Mouse (Mus musculus): ENCODE results near the gene Focad. TPM values are rescaled to one million over a fixed set of nuclear protein-coding genes. Genes with fewer than 3 reads are reported as not detected.
A peak's percentile ranks its signal among the peaks of the same experiment; 100 is the strongest.

The Focad gene
- polyA plus RNA-seq, 1 experiment, result 10.3 TPM

- Histone ChIP-seq H3ac (ENCODE audit: control insufficient read depth, insufficient read length, low read depth) (no peak overlapping the region), H3K4me3 (ENCODE audit: insufficient read depth, poor library complexity, severe bottlenecking) (no peak overlapping the region), H3K79me2 (ENCODE audit: control insufficient read depth, insufficient read depth) (no peaks in the 10 kb centered on the region), H3K36me3 (ENCODE audit: control insufficient read depth, insufficient read depth) (no peaks in the 10 kb centered on the region), H3K27me3 (ENCODE audit: control insufficient read depth, insufficient read depth, insufficient read length) (no peaks in the 10 kb centered on the region), H3K79me3 (ENCODE audit: low read depth) (no peaks in the 10 kb centered on the region)
- TF ChIP-seq MAX (IDR thresholded peaks at IDR 0.05), result no peak
- TF ChIP-seq FOSL1 (IDR thresholded peaks at IDR 0.05; ENCODE audit: insufficient read depth, low read length, poor library complexity, severe bottlenecking), result no peak
- TF ChIP-seq CEBPB (IDR thresholded peaks at IDR 0.05; ENCODE audit: low read depth), result no peak
- no peak for TF ChIP-seq CTCF (IDR thresholded peaks at IDR 0.05; ENCODE audit: control insufficient read depth, insufficient read depth, insufficient read length)
- peak; percentile 60 for TF ChIP-seq MYOD1 (IDR thresholded peaks at IDR 0.05; ENCODE audit: control insufficient read depth, insufficient read length, low read depth)
Measured at GRCm38 (mm10) chr4:88122472-88122871, 28.0 kb downstream of the Focad start.

GRCm38 (mm10) chr4:88135936-88136335, 41.5 kb downstream of the Focad start:
- Histone ChIP-seq H3ac (ENCODE audit: control insufficient read depth, insufficient read length, low read depth) (no peak overlapping the region), H3K27me3 (ENCODE audit: control insufficient read depth, insufficient read depth, insufficient read length) (no peaks in the 10 kb centered on the region), H3K79me3 (ENCODE audit: low read depth) (no peaks in the 10 kb centered on the region), H3K36me3 (ENCODE audit: control insufficient read depth, insufficient read depth) (no peaks in the 10 kb centered on the region), H3K79me2 (ENCODE audit: control insufficient read depth, insufficient read depth) (no peaks in the 10 kb centered on the region), H3K4me3 (ENCODE audit: insufficient read depth, poor library complexity, severe bottlenecking) (no peak overlapping the region)
- TF ChIP-seq FOSL1 (IDR thresholded peaks at IDR 0.05; ENCODE audit: insufficient read depth, low read length, poor library complexity, severe bottlenecking) (no peak), MYOD1 (IDR thresholded peaks at IDR 0.05; ENCODE audit: control insufficient read depth, insufficient read length, low read depth) (no peak), USF1 (IDR thresholded peaks at IDR 0.05; ENCODE audit: low read depth) (no peak), CEBPB (IDR thresholded peaks at IDR 0.05; ENCODE audit: low read depth) (no peak), MAX (IDR thresholded peaks at IDR 0.05) (no peak), MYOG (IDR thresholded peaks at IDR 0.05; ENCODE audit: control insufficient read depth, extremely low read depth, insufficient read length) (no peak), CTCF (IDR thresholded peaks at IDR 0.05; ENCODE audit: control insufficient read depth, insufficient read depth, insufficient read length) (no peak)

GRCm38 (mm10) chr4:88136528-88136927, 42.1 kb downstream of the Focad start:
- H3K27me3 ChIP-seq (ENCODE audit: control insufficient read depth, insufficient read depth, insufficient read length), result no peaks in the 10 kb centered on the region
- no peaks in the 10 kb centered on the region for H3K79me2 ChIP-seq (ENCODE audit: control insufficient read depth, insufficient read depth)
- H3K79me3 ChIP-seq (ENCODE audit: low read depth), result no peaks in the 10 kb centered on the region
- no peak overlapping the region for H3K4me3 ChIP-seq (ENCODE audit: insufficient read depth, poor library complexity, severe bottlenecking)
- H3K36me3 ChIP-seq (ENCODE audit: control insufficient read depth, insufficient read depth), result no peaks in the 10 kb centered on the region
- no peak overlapping the region for H3ac ChIP-seq (ENCODE audit: control insufficient read depth, insufficient read length, low read depth)
- no peak for TF ChIP-seq MYOD1 (IDR thresholded peaks at IDR 0.05; ENCODE audit: control insufficient read depth, insufficient read length, low read depth)
- TF ChIP-seq CTCF (IDR thresholded peaks at IDR 0.05; ENCODE audit: control insufficient read depth, insufficient read depth, insufficient read length), result no peak
- TF ChIP-seq FOSL1 (IDR thresholded peaks at IDR 0.05; ENCODE audit: insufficient read depth, low read length, poor library complexity, severe bottlenecking), result no peak
- TF ChIP-seq MYOG (IDR thresholded peaks at IDR 0.05; ENCODE audit: control insufficient read depth, extremely low read depth, insufficient read length), result no peak
- TF ChIP-seq USF1 (IDR thresholded peaks at IDR 0.05; ENCODE audit: low read depth), result no peak
- no peak for TF ChIP-seq CEBPB (IDR thresholded peaks at IDR 0.05; ENCODE audit: low read depth)
- TF ChIP-seq MAX (IDR thresholded peaks at IDR 0.05), result no peak

- Histone ChIP-seq H3K79me3 (ENCODE audit: low read depth) (no peaks in the 10 kb centered on the region), H3K27me3 (ENCODE audit: control insufficient read depth, insufficient read depth, insufficient read length) (no peaks in the 10 kb centered on the region), H3K79me2 (ENCODE audit: control insufficient read depth, insufficient read depth) (no peaks in the 10 kb centered on the region), H3K4me3 (ENCODE audit: insufficient read depth, poor library complexity, severe bottlenecking) (no peak overlapping the region), H3K36me3 (ENCODE audit: control insufficient read depth, insufficient read depth) (no peaks in the 10 kb centered on the region), H3ac (ENCODE audit: control insufficient read depth, insufficient read length, low read depth) (no peak overlapping the region)
- TF ChIP-seq MAX (IDR thresholded peaks at IDR 0.05) (no peak), CEBPB (IDR thresholded peaks at IDR 0.05; ENCODE audit: low read depth) (no peak), USF1 (IDR thresholded peaks at IDR 0.05; ENCODE audit: low read depth) (no peak), FOSL1 (IDR thresholded peaks at IDR 0.05; ENCODE audit: insufficient read depth, low read length, poor library complexity, severe bottlenecking) (no peak), MYOD1 (IDR thresholded peaks at IDR 0.05; ENCODE audit: control insufficient read depth, insufficient read length, low read depth) (no peak), CTCF (IDR thresholded peaks at IDR 0.05; ENCODE audit: control insufficient read depth, insufficient read depth, insufficient read length) (no peak), MYOG (IDR thresholded peaks at IDR 0.05; ENCODE audit: control insufficient read depth, extremely low read depth, insufficient read length) (no peak)
Measured at GRCm38 (mm10) chr4:88138366-88138917, 44.0 kb downstream of the Focad start.

GRCm38 (mm10) chr4:88149462-88149861, 55.0 kb downstream of the Focad start:
- Histone ChIP-seq H3K36me3 (ENCODE audit: control insufficient read depth, insufficient read depth) (no peaks in the 10 kb centered on the region), H3K4me3 (ENCODE audit: insufficient read depth, poor library complexity, severe bottlenecking) (no peak overlapping the region), H3K79me3 (ENCODE audit: low read depth) (no peaks in the 10 kb centered on the region), H3K27me3 (ENCODE audit: control insufficient read depth, insufficient read depth, insufficient read length) (no peaks in the 10 kb centered on the region), H3ac (ENCODE audit: control insufficient read depth, insufficient read length, low read depth) (no peak overlapping the region), H3K79me2 (ENCODE audit: control insufficient read depth, insufficient read depth) (no peaks in the 10 kb centered on the region)
- no peak for TF ChIP-seq MYOG (IDR thresholded peaks at IDR 0.05; ENCODE audit: control insufficient read depth, extremely low read depth, insufficient read length)
- no peak for TF ChIP-seq FOSL1 (IDR thresholded peaks at IDR 0.05; ENCODE audit: insufficient read depth, low read length, poor library complexity, severe bottlenecking)
- TF ChIP-seq CEBPB (IDR thresholded peaks at IDR 0.05; ENCODE audit: low read depth), result no peak
- no peak for TF ChIP-seq MYOD1 (IDR thresholded peaks at IDR 0.05; ENCODE audit: control insufficient read depth, insufficient read length, low read depth)
